Mouse (Mus musculus): Measurements from ENCODE around the gene L3mbtl2. TPM values are rescaled to one million over a fixed set of nuclear protein-coding genes. Genes with fewer than 3 reads are reported as not detected.

Gene L3mbtl2
- polyA plus RNA-seq (2015; fragmentation: Nextera tagmentation; extraction: Ambion mirVana) = 16.5 and 16.6 TPM in 2 replicates

DNA sequence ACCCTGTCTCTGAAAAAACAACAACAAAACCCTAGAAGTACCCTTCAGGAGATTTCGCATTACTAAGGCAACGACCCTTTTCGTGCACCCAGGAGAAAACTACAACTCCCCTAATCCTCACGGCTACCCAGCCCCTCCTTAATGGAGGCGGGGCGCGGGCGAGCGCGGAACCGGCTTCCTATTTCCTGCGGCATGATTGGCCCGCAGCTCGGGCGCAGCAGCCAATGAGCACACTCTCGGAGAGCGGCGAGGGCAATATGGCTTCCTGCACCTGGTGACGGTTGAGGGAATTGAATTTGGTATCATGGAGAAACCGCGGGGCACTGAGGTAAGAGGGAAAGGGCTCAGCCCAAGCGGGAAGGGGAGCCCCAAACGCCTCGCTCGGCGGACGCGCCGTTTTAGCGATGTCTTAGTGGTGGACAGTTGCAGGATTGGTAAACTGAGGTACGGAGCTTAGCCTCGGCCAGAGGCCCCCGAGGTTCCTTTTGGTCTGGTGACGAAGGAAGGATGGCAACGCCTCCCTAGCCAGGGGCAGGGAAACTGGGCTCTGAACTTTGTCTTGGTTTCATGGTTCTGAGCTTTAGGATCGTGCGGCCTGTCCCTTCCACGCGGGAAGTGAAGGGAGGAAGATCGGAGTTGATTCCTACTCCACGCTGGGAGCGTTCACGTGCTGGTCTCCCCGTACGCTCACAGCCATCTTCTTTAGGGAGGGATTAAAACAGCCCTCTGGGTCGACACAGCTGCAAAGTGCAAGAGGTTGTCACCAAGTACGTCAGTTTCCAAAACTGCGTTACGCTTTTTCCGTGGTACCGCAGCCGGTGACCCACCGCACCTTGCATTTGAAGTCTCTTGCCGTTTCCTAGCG is at the start of gene L3mbtl2:
L3mbtl2 (plus strand) TSS at position 193 of the 865 bp plus-strand sequence.
- H3K4me3 ChIP-seq = peak within 1 kb of the TSS; percentile 88
- peaks cover 9% of the 10 kb centered on the region for H3K4me1 ChIP-seq
- ATAC-seq (ENCODE audit: extremely low read depth, insufficient number of reproducible peaks, low FRiP score, low TSS enrichment) = peak; percentile 91
- WGBS = under 1% methylated on average over 55 of the region's 55 CpGs
- H3K36me3 ChIP-seq = peaks cover 21% of the 10 kb centered on the region
- H3K9me3 ChIP-seq = no peaks in the 10 kb centered on the region
- H3K9ac ChIP-seq = peak within 1 kb of the TSS; percentile 84
- peak within 1 kb of the TSS; percentile 43; the same call in 1 of the 2 replicates for H3K27ac ChIP-seq (replicated peaks)
- H3K27me3 ChIP-seq (replicated peaks) = no peaks in the 10 kb centered on the region
- peak within 1 kb of the TSS; percentile 91 for H3K4me2 ChIP-seq

DNA sequence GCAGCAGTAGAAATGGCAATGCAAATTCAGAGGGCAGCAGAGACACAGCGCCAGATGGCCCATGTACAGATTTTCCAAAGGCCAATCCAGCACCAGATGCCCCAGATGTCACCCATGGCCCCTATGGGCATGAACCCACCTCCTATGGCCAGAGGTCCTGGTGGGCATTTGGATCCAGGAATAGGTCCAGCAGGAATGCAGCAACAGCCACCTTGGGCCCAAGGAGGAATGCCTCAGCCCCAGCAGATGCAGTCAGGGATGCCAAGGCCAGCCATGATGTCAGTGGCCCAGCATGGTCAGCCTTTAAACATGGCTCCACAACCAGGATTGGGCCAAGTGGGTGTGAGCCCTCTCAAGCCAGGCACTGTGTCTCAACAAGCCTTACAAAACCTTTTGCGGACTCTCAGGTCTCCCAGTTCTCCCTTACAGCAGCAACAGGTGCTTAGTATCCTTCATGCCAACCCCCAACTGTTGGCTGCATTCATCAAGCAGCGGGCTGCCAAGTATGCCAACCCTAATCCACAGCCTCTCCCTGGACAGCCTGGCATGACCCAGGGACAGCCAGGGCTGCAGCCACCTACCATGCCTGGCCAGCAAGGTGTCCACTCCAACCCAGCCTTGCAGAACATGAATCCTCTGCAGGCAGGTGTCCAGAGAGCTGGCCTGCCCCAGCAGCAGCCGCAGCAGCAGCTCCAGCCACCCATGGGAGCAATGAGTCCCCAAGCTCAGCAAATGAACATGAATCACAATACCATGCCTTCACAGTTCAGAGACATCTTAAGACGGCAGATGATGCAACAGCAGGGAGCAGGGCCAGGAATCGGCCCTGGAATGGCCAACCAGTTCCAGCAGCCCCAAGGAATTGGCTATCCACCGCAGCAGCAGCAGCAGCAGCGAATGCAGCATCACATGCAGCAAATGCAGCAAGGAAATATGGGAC is 13.9 kb upstream of the L3mbtl2 start:
- Histone ChIP-seq H3K4me2 (no peak overlapping the region), H3K36me3 (peaks cover 78% of the 10 kb centered on the region), H3K4me3 (no peak overlapping the region), H3K27ac (replicated peaks) (no peak overlapping the region), H3K4me1 (no peaks in the 10 kb centered on the region), H3K9me3 (no peaks in the 10 kb centered on the region), H3K27me3 (replicated peaks) (no peaks in the 10 kb centered on the region), H3K9ac (no peak overlapping the region)
- 91% methylated on average over 8 of the region's 8 CpGs for WGBS
- no peak for ATAC-seq (ENCODE audit: extremely low read depth, insufficient number of reproducible peaks, low FRiP score, low TSS enrichment)

DNA sequence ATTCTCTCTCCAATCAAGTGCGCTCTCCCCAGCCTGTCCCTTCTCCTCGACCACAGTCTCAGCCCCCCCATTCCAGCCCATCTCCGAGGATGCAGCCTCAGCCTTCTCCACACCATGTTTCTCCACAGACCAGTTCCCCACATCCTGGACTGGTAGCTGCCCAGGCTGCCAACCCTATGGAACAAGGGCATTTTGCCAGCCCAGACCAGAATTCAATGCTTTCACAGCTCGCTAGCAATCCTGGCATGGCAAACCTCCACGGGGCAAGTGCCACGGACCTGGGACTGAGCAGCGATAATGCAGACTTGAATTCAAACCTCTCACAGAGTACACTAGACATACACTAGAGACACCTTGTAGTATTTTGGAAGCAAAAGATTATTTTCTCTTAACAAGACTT is 13.1 kb upstream of the L3mbtl2 start:
- WGBS = 88% methylated on average over 7 of the region's 7 CpGs
- Histone ChIP-seq H3K4me2 (no peak overlapping the region), H3K4me1 (no peaks in the 10 kb centered on the region), H3K4me3 (no peak overlapping the region), H3K36me3 (peaks cover 69% of the 10 kb centered on the region), H3K9me3 (no peaks in the 10 kb centered on the region), H3K27me3 (replicated peaks) (no peaks in the 10 kb centered on the region), H3K27ac (replicated peaks) (no peak overlapping the region), H3K9ac (no peak overlapping the region)
- no peak for ATAC-seq (ENCODE audit: extremely low read depth, insufficient number of reproducible peaks, low FRiP score, low TSS enrichment)

DNA sequence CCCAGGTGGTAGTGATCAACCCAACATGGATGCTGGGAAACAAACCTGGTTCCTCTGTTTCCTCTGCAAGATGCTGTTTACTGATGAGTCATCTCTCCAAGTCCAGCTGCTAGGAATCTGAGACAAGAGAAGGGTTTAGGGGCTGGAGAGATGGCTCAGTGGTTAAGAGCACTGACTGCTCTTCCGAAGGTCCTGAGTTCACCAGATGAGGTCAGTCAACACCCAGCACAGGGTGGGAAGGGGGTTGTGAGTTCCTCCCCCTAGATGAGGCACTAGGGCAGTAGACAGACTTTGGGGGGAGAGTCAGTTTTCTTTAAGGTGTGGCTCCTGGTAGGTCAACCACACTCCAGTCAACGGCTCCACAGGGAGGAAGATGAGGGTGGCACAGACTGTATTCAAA is 2.0 kb upstream of the L3mbtl2 start:
- Histone ChIP-seq H3K4me1 (peaks cover 9% of the 10 kb centered on the region), H3K9ac (no peak overlapping the region), H3K27ac (replicated peaks) (no peak overlapping the region), H3K9me3 (no peaks in the 10 kb centered on the region), H3K36me3 (no peaks in the 10 kb centered on the region), H3K4me2 (no peak overlapping the region), H3K27me3 (replicated peaks) (no peaks in the 10 kb centered on the region), H3K4me3 (no peak overlapping the region)
- no peak for ATAC-seq (ENCODE audit: extremely low read depth, insufficient number of reproducible peaks, low FRiP score, low TSS enrichment)
- WGBS = 95% methylated on average over 2 of the region's 2 CpGs

DNA sequence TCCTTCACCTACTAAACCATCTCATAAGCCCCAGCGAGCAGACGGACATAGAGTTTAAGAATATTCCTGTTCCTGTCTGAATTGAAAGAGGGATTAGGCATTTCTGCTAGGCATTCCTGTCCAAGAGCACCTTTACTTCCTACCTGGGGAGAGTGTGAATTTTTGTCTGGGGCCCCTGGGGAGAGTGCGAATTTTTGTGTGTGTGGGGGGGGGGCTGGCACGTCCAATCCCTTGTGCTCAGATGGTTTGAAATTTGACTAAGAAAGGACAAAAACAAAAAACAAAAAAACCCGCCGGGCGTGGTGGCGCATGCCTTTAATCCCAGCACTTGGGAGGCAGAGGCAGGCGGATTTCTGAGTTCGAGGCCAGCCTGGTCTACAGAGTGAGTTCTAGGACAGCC is 408 bp upstream of the L3mbtl2 start:
- WGBS = 61% methylated on average over 10 of the region's 10 CpGs
- no peak for ATAC-seq (ENCODE audit: extremely low read depth, insufficient number of reproducible peaks, low FRiP score, low TSS enrichment)
- Histone ChIP-seq H3K4me3 (peak overlapping the region; percentile 88), H3K27me3 (replicated peaks) (no peaks in the 10 kb centered on the region), H3K27ac (replicated peaks) (no peak overlapping the region), H3K4me2 (peak overlapping the region; percentile 91), H3K9ac (no peak overlapping the region), H3K36me3 (peaks cover 14% of the 10 kb centered on the region), H3K9me3 (no peaks in the 10 kb centered on the region), H3K4me1 (peaks cover 9% of the 10 kb centered on the region)

DNA sequence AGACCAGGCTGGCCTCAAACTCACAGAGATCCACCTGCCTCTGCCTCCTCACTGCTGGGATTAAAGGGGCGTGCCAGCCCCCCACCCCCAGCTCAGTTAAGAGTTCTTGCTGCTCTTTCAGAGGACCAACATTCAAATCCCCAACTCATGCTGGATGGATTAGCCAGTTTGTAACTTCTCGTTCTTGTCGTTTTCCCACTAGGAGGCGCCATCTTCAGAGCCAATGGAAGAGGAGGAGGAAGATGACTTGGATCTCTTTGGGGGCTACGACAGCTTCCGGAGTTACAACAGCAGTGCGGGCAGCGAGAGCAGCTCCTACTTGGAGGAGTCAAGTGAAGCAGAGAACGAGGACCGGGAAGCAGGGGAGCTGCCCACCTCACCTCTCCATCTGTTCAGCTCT is 3.3 kb downstream of the L3mbtl2 start:
- Histone ChIP-seq H3K4me3 (no peak overlapping the region), H3K4me2 (no peak overlapping the region), H3K9ac (no peak overlapping the region), H3K9me3 (no peaks in the 10 kb centered on the region), H3K4me1 (peaks cover 9% of the 10 kb centered on the region), H3K27me3 (replicated peaks) (no peaks in the 10 kb centered on the region), H3K36me3 (peaks cover 48% of the 10 kb centered on the region), H3K27ac (replicated peaks) (no peak overlapping the region)
- 83% methylated on average over 10 of the region's 10 CpGs for WGBS
- ATAC-seq (ENCODE audit: extremely low read depth, insufficient number of reproducible peaks, low FRiP score, low TSS enrichment) = no peak

DNA sequence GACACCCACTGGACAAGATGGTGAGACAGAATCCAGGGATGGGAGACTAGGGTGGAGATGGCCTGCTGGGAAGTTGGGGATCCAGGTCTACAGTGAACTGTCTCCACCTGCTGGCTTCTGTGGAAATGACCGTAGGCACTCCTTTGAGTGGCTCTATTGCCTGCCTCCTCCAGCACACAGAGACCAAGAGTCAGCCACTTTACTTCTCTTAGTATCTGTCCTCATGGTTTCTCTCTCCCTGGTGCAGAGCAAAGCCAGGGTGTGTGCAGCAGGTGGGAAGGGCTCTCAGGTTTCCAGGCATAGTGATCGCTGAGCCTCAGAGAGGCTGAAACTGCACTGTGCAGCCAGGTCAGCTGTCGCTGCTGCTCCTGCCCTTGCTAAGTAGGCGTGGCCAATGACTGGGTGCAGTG is 6.5 kb downstream of the L3mbtl2 start:
- H3K27ac ChIP-seq (replicated peaks) = no peak overlapping the region
- no peak overlapping the region for H3K9ac ChIP-seq
- 85% methylated on average over 4 of the region's 4 CpGs for WGBS
- no peak overlapping the region for H3K4me2 ChIP-seq
- no peaks in the 10 kb centered on the region for H3K27me3 ChIP-seq (replicated peaks)
- H3K9me3 ChIP-seq = no peaks in the 10 kb centered on the region
- no peak overlapping the region for H3K4me3 ChIP-seq
- peaks cover under 1% of the 10 kb centered on the region; the same call in 1 of the 2 replicates for H3K4me1 ChIP-seq
- no peak for ATAC-seq (ENCODE audit: extremely low read depth, insufficient number of reproducible peaks, low FRiP score, low TSS enrichment)
- peaks cover 72% of the 10 kb centered on the region for H3K36me3 ChIP-seq

DNA sequence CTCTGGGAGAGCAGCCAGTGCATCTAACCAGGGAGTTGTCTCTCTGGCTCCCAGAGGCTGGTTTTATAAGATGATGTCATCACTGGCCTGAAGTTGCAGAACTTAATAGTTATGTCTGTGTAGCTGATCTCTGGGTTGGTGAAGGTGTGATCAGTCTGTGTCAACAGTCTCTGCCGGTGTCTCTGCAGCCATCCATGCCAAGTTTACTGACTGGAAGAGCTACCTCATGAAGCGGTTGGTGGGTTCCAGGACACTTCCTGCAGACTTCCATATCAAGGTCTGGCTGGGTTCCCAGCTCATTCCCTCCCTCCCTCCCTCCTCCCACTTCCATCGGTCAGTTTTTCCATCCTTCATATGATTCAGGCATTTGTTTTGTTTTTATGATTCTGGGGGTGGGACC is 12.9 kb downstream of the L3mbtl2 start:
- no peak overlapping the region for H3K4me2 ChIP-seq
- no peak overlapping the region for H3K9ac ChIP-seq
- H3K4me3 ChIP-seq = no peak overlapping the region
- H3K9me3 ChIP-seq = no peaks in the 10 kb centered on the region
- WGBS = 53% methylated on average over 3 of the region's 3 CpGs
- peak overlapping the region; percentile 77 for H3K27ac ChIP-seq (replicated peaks)
- no peak; the same call in 1 of the 2 replicates for ATAC-seq (ENCODE audit: extremely low read depth, insufficient number of reproducible peaks, low FRiP score, low TSS enrichment)
- peaks cover 8% of the 10 kb centered on the region for H3K4me1 ChIP-seq
- peaks cover 78% of the 10 kb centered on the region for H3K36me3 ChIP-seq
- H3K27me3 ChIP-seq (replicated peaks) = no peaks in the 10 kb centered on the region

DNA sequence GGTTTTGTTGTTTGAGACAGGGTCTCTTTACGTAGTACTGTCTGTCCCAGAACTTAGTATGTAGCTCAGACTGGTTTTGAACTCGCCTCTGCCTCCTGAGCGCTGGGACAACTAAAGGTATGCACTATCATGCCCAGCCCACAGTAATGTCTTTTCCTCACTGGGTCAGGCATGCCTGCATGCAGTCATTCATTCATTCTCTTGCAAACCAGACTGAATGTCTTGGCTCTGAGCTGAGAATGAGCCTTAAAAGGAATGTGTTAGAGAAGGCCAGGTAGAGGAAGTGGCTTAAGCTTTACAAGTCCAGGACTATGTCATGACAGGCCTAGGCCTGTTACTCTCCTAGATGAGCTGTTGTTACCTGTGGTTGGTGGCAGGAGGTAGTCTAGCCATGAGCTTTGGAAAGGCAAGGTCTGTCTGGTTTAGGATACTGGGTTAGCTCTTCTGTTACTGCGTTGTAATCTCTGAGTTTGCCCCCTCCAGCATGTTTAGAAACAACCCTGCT is 16.7 kb downstream of the L3mbtl2 start:
- no peak for ATAC-seq (ENCODE audit: extremely low read depth, insufficient number of reproducible peaks, low FRiP score, low TSS enrichment)
- Histone ChIP-seq H3K36me3 (peaks cover 87% of the 10 kb centered on the region), H3K27ac (replicated peaks) (no peak overlapping the region), H3K9ac (no peak overlapping the region), H3K4me1 (peaks cover 8% of the 10 kb centered on the region), H3K4me3 (no peak overlapping the region), H3K4me2 (no peak overlapping the region), H3K27me3 (replicated peaks) (no peaks in the 10 kb centered on the region), H3K9me3 (no peaks in the 10 kb centered on the region)
- 86% methylated on average over 4 of the region's 4 CpGs for WGBS

DNA sequence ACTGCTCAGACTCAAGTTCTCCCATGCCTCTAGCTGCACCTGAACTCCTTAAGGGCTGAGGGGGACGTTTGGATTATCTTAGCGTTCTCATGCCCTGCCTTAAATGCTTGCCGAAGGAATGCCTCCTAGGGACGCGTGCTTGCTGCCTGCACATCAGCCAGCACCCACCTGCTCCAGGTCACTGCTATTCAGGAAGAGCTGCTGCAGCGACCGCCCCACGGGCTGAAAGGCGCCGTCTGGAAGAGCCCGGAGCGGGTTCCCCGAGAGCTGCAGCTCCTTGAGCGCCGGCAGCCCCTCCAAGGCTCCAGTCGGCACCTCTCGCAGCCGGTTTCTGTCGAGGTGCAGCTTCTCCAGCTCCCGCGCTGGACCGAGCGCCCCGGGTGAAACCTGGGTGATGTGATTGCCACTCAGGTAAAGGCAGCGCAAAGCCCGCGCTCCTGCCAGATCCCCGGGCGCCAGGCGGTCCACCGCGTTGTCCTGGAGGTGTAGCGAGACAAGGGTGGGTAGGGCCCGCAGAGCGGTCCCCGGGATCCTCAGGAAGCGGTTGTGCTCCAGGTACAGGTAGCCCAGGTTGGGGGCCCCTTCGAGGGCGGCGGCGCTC is 29.8 kb downstream of the L3mbtl2 start:
- Histone ChIP-seq H3K4me1 (peaks cover 18% of the 10 kb centered on the region), H3K27ac (replicated peaks) (no peak overlapping the region)
- ATAC-seq (ENCODE audit: extremely low read depth, insufficient number of reproducible peaks, low FRiP score, low TSS enrichment) = no peak

More for the DNA sequence above, 29.8 kb downstream of the L3mbtl2 start:
- peak overlapping the region; percentile 85 for H3K9ac ChIP-seq
- H3K36me3 ChIP-seq = peaks cover 5% of the 10 kb centered on the region
- WGBS = 6% methylated on average over 38 of the region's 41 CpGs
- H3K4me2 ChIP-seq = peak overlapping the region; percentile 98
- H3K27me3 ChIP-seq (replicated peaks) = peaks cover 68% of the 10 kb centered on the region
- H3K9me3 ChIP-seq = no peaks in the 10 kb centered on the region
- peak overlapping the region; percentile 67 for H3K4me3 ChIP-seq
